In genomic region chr1:81042907-81043868, GRCm38 (mm10) we compare ENCODE assay signal across 32 mouse cellular contexts. TPM values are rescaled to one million over a fixed set of nuclear protein-coding genes. Genes with fewer than 3 reads are reported as not detected.
DNase-seq lines count a peak whose midpoint lies in the region; ATAC-seq and TF ChIP-seq lines count a peak whose summit lies in the region.
"Had no signal": no experiment of that assay in that cellular context is flagged by ENCODE, and none has a peak within 500 bp of the region (broad histone marks: within the 10 kb centered on the region; RNA-seq: fewer than 3 reads in every experiment).

No protein-coding gene starts in this region.

- H3K27ac ChIP-seq in forebrain, embryonic 11.5 days (ENCODE audit: low read depth, low read length): no peak overlapping the region
- H3K27ac ChIP-seq in forebrain, embryonic 10.5 days: no peak overlapping the region
- no peak overlapping the region for H3K27ac ChIP-seq in midbrain, embryonic 11.5 days (ENCODE audit: low read depth, low read length)
- no peak overlapping the region for H3K27ac ChIP-seq in midbrain, embryonic 13.5 days
- no peak overlapping the region for H3K27ac ChIP-seq in forebrain, postnatal 0 days (ENCODE audit: low read depth, low read length)
- no peak overlapping the region for H3K27ac ChIP-seq in midbrain, postnatal 0 days (ENCODE audit: low read depth, low read length)
- H3K27ac ChIP-seq: embryonic facial prominence, embryonic 12.5 days; heart, embryonic 13.5 days; layer of hippocampus, adult 2 months; left cerebral cortex, adult 2 months; limb, embryonic 13.5 days; lung, embryonic 15.5 days; neural tube, embryonic 15.5 days had no signal

- ATAC-seq in forebrain, embryonic 11.5 days (replicated peaks; ENCODE audit: low FRiP score): 0 out of 2 replicates have a peak, but pooled peaks have one; percentile 63
- ATAC-seq in midbrain, embryonic 11.5 days (ENCODE audit: low FRiP score): 0 out of 2 replicates have a peak, but pooled peaks have one; percentile 44
- no peak for ATAC-seq in midbrain, embryonic 13.5 days
- ATAC-seq in forebrain, postnatal 0 days: peak; percentile 67
- 0 out of 2 replicates have a peak, but pooled peaks have one; percentile 58 for ATAC-seq in midbrain, postnatal 0 days (ENCODE audit: low FRiP score)
- ATAC-seq: inflammation-experienced regulatory T-cells, adult 6 months had no signal

- H3K9me3 ChIP-seq in forebrain, embryonic 11.5 days (ENCODE audit: control insufficient read depth, low read length): no peaks in the 10 kb centered on the region
- no peaks in the 10 kb centered on the region for H3K9me3 ChIP-seq in forebrain, embryonic 10.5 days
- H3K9me3 ChIP-seq in midbrain, embryonic 11.5 days (ENCODE audit: control insufficient read depth, low read length): no peaks in the 10 kb centered on the region
- no peaks in the 10 kb centered on the region for H3K9me3 ChIP-seq in midbrain, embryonic 13.5 days
- H3K9me3 ChIP-seq in forebrain, postnatal 0 days (ENCODE audit: low read length): no peaks in the 10 kb centered on the region
- no peaks in the 10 kb centered on the region for H3K9me3 ChIP-seq in midbrain, postnatal 0 days (ENCODE audit: low read length)
- H3K9me3 ChIP-seq: embryonic facial prominence, embryonic 12.5 days; heart, embryonic 13.5 days; limb, embryonic 13.5 days; lung, embryonic 15.5 days; neural tube, embryonic 15.5 days had no signal

- no peak for TF ChIP-seq CTCF in forebrain, postnatal 0 days (IDR thresholded peaks at IDR 0.05; ENCODE audit: low read depth)
- TF ChIP-seq CTCF in midbrain, postnatal 0 days (IDR thresholded peaks at IDR 0.05): no peak

- H3K9ac ChIP-seq in forebrain, embryonic 11.5 days (ENCODE audit: low read length): no peak overlapping the region
- no peak overlapping the region for H3K9ac ChIP-seq in midbrain, embryonic 11.5 days (ENCODE audit: low read length)
- no peak overlapping the region for H3K9ac ChIP-seq in midbrain, embryonic 13.5 days (replicated peaks)
- no peak overlapping the region for H3K9ac ChIP-seq in forebrain, postnatal 0 days
- no peak overlapping the region for H3K9ac ChIP-seq in midbrain, postnatal 0 days (replicated peaks; ENCODE audit: low read length, poor library complexity, severe bottlenecking)
- H3K9ac ChIP-seq: embryonic facial prominence, embryonic 12.5 days; heart, embryonic 13.5 days; limb, embryonic 13.5 days; lung, embryonic 15.5 days; neural tube, embryonic 15.5 days had no signal

- DNase-seq in forebrain, embryonic 11.5 days (ENCODE audit: low spot score): no peak
- no peak for DNase-seq in forebrain, embryonic 10.5 days (ENCODE audit: extremely low spot score, low spot score)
- DNase-seq in midbrain, embryonic 11.5 days (ENCODE audit: low spot score, missing footprints): no peak
- peak; percentile 26 for DNase-seq in forebrain, postnatal 0 days
- peak; percentile 10 for DNase-seq in midbrain, postnatal 0 days (ENCODE audit: low spot score)
- no peak for DNase-seq in adrenal gland, postnatal 25 days
- no peak for DNase-seq in kidney, adult 8-10 months
- DNase-seq: adrenal gland, postnatal 14 days; cerebellum, adult 2 months; cerebellum, postnatal 36 days; gastrocnemius, postnatal 10 days; heart, postnatal 10 days; kidney, adult 11 months; kidney, postnatal 36 days; retina, postnatal 1 day; right cerebral cortex, postnatal 25 days; thymus, postnatal 14 days had no signal

- H3K4me3 ChIP-seq in forebrain, embryonic 11.5 days (ENCODE audit: low read depth, low read length): no peak overlapping the region
- no peak overlapping the region for H3K4me3 ChIP-seq in forebrain, embryonic 10.5 days
- no peak overlapping the region for H3K4me3 ChIP-seq in midbrain, embryonic 11.5 days (ENCODE audit: low read depth, low read length)
- no peak overlapping the region for H3K4me3 ChIP-seq in midbrain, embryonic 13.5 days (replicated peaks)
- no peak overlapping the region for H3K4me3 ChIP-seq in forebrain, postnatal 0 days (ENCODE audit: low read depth, low read length)
- no peak overlapping the region for H3K4me3 ChIP-seq in midbrain, postnatal 0 days (ENCODE audit: low read depth, low read length)
- H3K4me3 ChIP-seq: embryonic facial prominence, embryonic 12.5 days; heart, embryonic 13.5 days; layer of hippocampus, adult 2 months; left cerebral cortex, adult 2 months; limb, embryonic 13.5 days; lung, embryonic 15.5 days; neural tube, embryonic 15.5 days had no signal

- no peaks in the 10 kb centered on the region for H3K36me3 ChIP-seq in forebrain, embryonic 11.5 days (ENCODE audit: control insufficient read depth, insufficient read depth, low read length)
- H3K36me3 ChIP-seq in forebrain, embryonic 10.5 days (replicated peaks): no peaks in the 10 kb centered on the region
- H3K36me3 ChIP-seq in midbrain, embryonic 11.5 days (ENCODE audit: control insufficient read depth, insufficient read depth, low read length): no peaks in the 10 kb centered on the region
- H3K36me3 ChIP-seq in midbrain, embryonic 13.5 days: no peaks in the 10 kb centered on the region
- no peaks in the 10 kb centered on the region for H3K36me3 ChIP-seq in forebrain, postnatal 0 days (ENCODE audit: insufficient read depth)
- no peaks in the 10 kb centered on the region for H3K36me3 ChIP-seq in midbrain, postnatal 0 days (ENCODE audit: insufficient read depth, low read length)
- H3K36me3 ChIP-seq: embryonic facial prominence, embryonic 12.5 days; G1E; heart, embryonic 13.5 days; limb, embryonic 13.5 days; lung, embryonic 15.5 days; neural tube, embryonic 15.5 days had no signal

- WGBS in forebrain, embryonic 11.5 days: 61% methylated on average over 5 of the region's 5 CpGs
- WGBS in forebrain, embryonic 10.5 days: 74% methylated on average over 5 of the region's 5 CpGs
- WGBS in midbrain, embryonic 11.5 days: 54% methylated on average over 5 of the region's 5 CpGs
- 39% methylated on average over 5 of the region's 5 CpGs for WGBS in midbrain, embryonic 13.5 days
- WGBS in forebrain, postnatal 0 days: 30% methylated on average over 5 of the region's 5 CpGs
- WGBS in midbrain, postnatal 0 days: 25% methylated on average over 5 of the region's 5 CpGs

- no peaks in the 10 kb centered on the region for H3K4me1 ChIP-seq in forebrain, embryonic 11.5 days (replicated peaks; ENCODE audit: control insufficient read depth, insufficient read depth, low read length)
- H3K4me1 ChIP-seq in forebrain, embryonic 10.5 days: no peaks in the 10 kb centered on the region
- H3K4me1 ChIP-seq in midbrain, embryonic 11.5 days (ENCODE audit: control insufficient read depth, insufficient read depth, low read length): no peaks in the 10 kb centered on the region
- H3K4me1 ChIP-seq in midbrain, embryonic 13.5 days (replicated peaks): no peaks in the 10 kb centered on the region
- H3K4me1 ChIP-seq in forebrain, postnatal 0 days (ENCODE audit: insufficient read depth): no peaks in the 10 kb centered on the region
- H3K4me1 ChIP-seq in midbrain, postnatal 0 days (ENCODE audit: insufficient read depth, low read length): no peaks in the 10 kb centered on the region
- H3K4me1 ChIP-seq: embryonic facial prominence, embryonic 12.5 days; heart, embryonic 13.5 days; lung, embryonic 15.5 days; neural tube, embryonic 15.5 days had no signal

- H3K27me3 ChIP-seq in forebrain, embryonic 11.5 days (ENCODE audit: control insufficient read depth, insufficient read depth, low read length): no peaks in the 10 kb centered on the region
- no peaks in the 10 kb centered on the region for H3K27me3 ChIP-seq in forebrain, embryonic 10.5 days (ENCODE audit: poor library complexity, severe bottlenecking)
- H3K27me3 ChIP-seq in midbrain, embryonic 11.5 days (ENCODE audit: control insufficient read depth, insufficient read depth, low read length): no peaks in the 10 kb centered on the region
- no peaks in the 10 kb centered on the region for H3K27me3 ChIP-seq in midbrain, embryonic 13.5 days
- H3K27me3 ChIP-seq in forebrain, postnatal 0 days (ENCODE audit: insufficient read depth, low read length): no peaks in the 10 kb centered on the region
- no peaks in the 10 kb centered on the region for H3K27me3 ChIP-seq in midbrain, postnatal 0 days (ENCODE audit: insufficient read depth, low read length)
- H3K27me3 ChIP-seq: embryonic facial prominence, embryonic 12.5 days; heart, embryonic 13.5 days; limb, embryonic 13.5 days; lung, embryonic 15.5 days; neural tube, embryonic 15.5 days had no signal

- H3K4me2 ChIP-seq in forebrain, embryonic 11.5 days (ENCODE audit: low read depth, low read length, severe bottlenecking): no peak overlapping the region
- no peak overlapping the region for H3K4me2 ChIP-seq in midbrain, embryonic 11.5 days
- no peak overlapping the region for H3K4me2 ChIP-seq in midbrain, embryonic 13.5 days (replicated peaks)
- no peak overlapping the region for H3K4me2 ChIP-seq in forebrain, postnatal 0 days (ENCODE audit: low read depth)
- peak overlapping the region; percentile 3; the same call in 1 of the 2 replicates for H3K4me2 ChIP-seq in midbrain, postnatal 0 days (ENCODE audit: low read depth, low read length, poor library complexity, severe bottlenecking)
- H3K4me2 ChIP-seq: embryonic facial prominence, embryonic 12.5 days; heart, embryonic 13.5 days; limb, embryonic 13.5 days; liver, embryonic 11.5 days; lung, embryonic 15.5 days; neural tube, embryonic 15.5 days had no signal

RNA-seq across cellular contexts. Expression of gene Nyap2, which starts 33.6 kb away (rescaled TPM):
- polyA plus RNA-seq in forebrain, embryonic 11.5 days (2014; fragmentation: Nextera tagmentation; extraction: Ambion mirVana): 1.1 TPM in 2 replicates
- polyA plus RNA-seq in forebrain, embryonic 10.5 days (2016; fragmentation: Nextera tagmentation; extraction: Ambion mirVana): 0.11 and 0.14 TPM in 2 replicates
- polyA plus RNA-seq in midbrain, embryonic 11.5 days (2014; fragmentation: Nextera tagmentation; extraction: Ambion mirVana): 1.6 and 1.7 TPM in 2 replicates
- polyA plus RNA-seq in midbrain, embryonic 13.5 days (2015; fragmentation: Nextera tagmentation; extraction: Ambion mirVana): 6.8 and 7.1 TPM in 2 replicates
- 29.3 and 32.8 TPM in 2 replicates for total RNA-seq in forebrain, postnatal 0 days (2014; rRNA removed)
- polyA plus RNA-seq in forebrain, postnatal 0 days (2015; fragmentation: Nextera tagmentation; extraction: Ambion mirVana): 3.5 and 6.3 TPM in 2 replicates
- total RNA-seq in midbrain, postnatal 0 days (2014; rRNA removed): 39.5 and 40.2 TPM in 2 replicates
- polyA plus RNA-seq in midbrain, postnatal 0 days (2015; fragmentation: Nextera tagmentation; extraction: Ambion mirVana): 8.3 and 10.5 TPM in 2 replicates
- 1.0 and 1.5 TPM in 2 replicates for total RNA-seq in adrenal gland, postnatal 25 days (2021)
- total RNA-seq: heart, adult 8-10 months; heart, postnatal 10 days; hematopoietic stem cell, adult 5-6 weeks; megakaryocyte progenitor cell, adult 5-6 weeks had no signal
- polyA plus RNA-seq: G1E; inflammation-experienced regulatory T-cells, adult 6 months; liver, embryonic 11.5 days; liver, embryonic 16.5 days had no signal

Comparison
In these comparisons a context has a peak if more than half of its experiments do, and no peak if none do; other contexts are left out.
1. DNase-seq: peak in forebrain, postnatal 0 days (single experiment) and midbrain, postnatal 0 days (single experiment); none in forebrain, embryonic 11.5 days (single experiment), forebrain, embryonic 10.5 days (single experiment), midbrain, embryonic 11.5 days (single experiment), adrenal gland, postnatal 25 days (single experiment) and kidney, adult 8-10 months (0 of 2).